ENCODE assay signal across 8 mouse cellular contexts in genomic region chr11:94129261-94130059, GRCm38 (mm10).
A peak's percentile ranks its signal among the peaks of the same experiment; 100 is the strongest.
DNase-seq lines count a peak whose midpoint lies in the region; ATAC-seq and TF ChIP-seq lines count a peak whose summit lies in the region.

No protein-coding gene starts in this region.

- H3K36me3 ChIP-seq in kidney, adult 2 months (ENCODE audit: control insufficient read depth, insufficient read depth, low read length): no peaks in the 10 kb centered on the region
- no peaks in the 10 kb centered on the region for H3K36me3 ChIP-seq in kidney, embryonic 16.5 days (ENCODE audit: insufficient read depth, low read length)
- H3K36me3 ChIP-seq in heart, embryonic 15.5 days: peaks cover 10% of the 10 kb centered on the region; the same call in 1 of the 2 replicates

- TF ChIP-seq POLR2A in kidney, adult 2 months (IDR thresholded peaks at IDR 0.05; ENCODE audit: low read depth, low read length): no peak
- no peak for TF ChIP-seq POLR2A in bone marrow, adult 2 months (IDR thresholded peaks at IDR 0.05; ENCODE audit: borderline replicate concordance, control insufficient read depth, low read depth, low read length)
- TF ChIP-seq POLR2A in embryonic fibroblast, embryonic 13.5 days (IDR thresholded peaks at IDR 0.05; ENCODE audit: low read depth, low read length): no peak

- peaks cover 29% of the 10 kb centered on the region; the same call in 1 of the 2 replicates for H3K4me1 ChIP-seq in kidney, adult 2 months (ENCODE audit: control insufficient read depth, insufficient read depth, low read length)
- H3K4me1 ChIP-seq in kidney, embryonic 16.5 days (ENCODE audit: insufficient read depth, low read length): peaks cover 19% of the 10 kb centered on the region
- H3K4me1 ChIP-seq in bone marrow, adult 2 months (ENCODE audit: control insufficient read depth, insufficient read depth, low read length): no peaks in the 10 kb centered on the region
- no peaks in the 10 kb centered on the region for H3K4me1 ChIP-seq in embryonic fibroblast, embryonic 13.5 days (ENCODE audit: control insufficient read depth, insufficient read depth, low read length)
- H3K4me1 ChIP-seq in heart, embryonic 15.5 days (replicated peaks): peaks cover 26% of the 10 kb centered on the region

- ATAC-seq in kidney, embryonic 16.5 days (ENCODE audit: low FRiP score, low TSS enrichment): no peak
- ATAC-seq in heart, embryonic 15.5 days (replicated peaks; ENCODE audit: insufficient number of reproducible peaks, insufficient read depth, low FRiP score, low read depth): no peak
- ATAC-seq in megakaryocyte, adult 5-6 weeks (ENCODE audit: poor library complexity, severe bottlenecking): peak; percentile 51

- H3K4me2 ChIP-seq in kidney, embryonic 16.5 days (replicated peaks; ENCODE audit: low read depth, low read length): no peak overlapping the region
- H3K4me2 ChIP-seq in heart, embryonic 15.5 days: no peak overlapping the region

- no peaks in the 10 kb centered on the region for H3K27me3 ChIP-seq in kidney, adult 2 months (replicated peaks; ENCODE audit: control insufficient read depth, insufficient read depth, low read length)
- H3K27me3 ChIP-seq in kidney, embryonic 16.5 days (ENCODE audit: insufficient read depth, low read length): no peaks in the 10 kb centered on the region
- no peaks in the 10 kb centered on the region for H3K27me3 ChIP-seq in heart, embryonic 15.5 days

- TF ChIP-seq CTCF in kidney, adult 2 months (conservative IDR thresholded peaks at IDR 0.05; ENCODE audit: insufficient read depth, insufficient read length, low read depth, low read length): peak; percentile 85
- TF ChIP-seq CTCF in bone marrow, adult 2 months (IDR thresholded peaks at IDR 0.05; ENCODE audit: control insufficient read depth, insufficient read depth, low read length): peak; percentile 75
- peak; percentile 67; the same call in 1 of the 2 replicates for TF ChIP-seq CTCF in embryonic fibroblast, embryonic 13.5 days (IDR thresholded peaks at IDR 0.05; ENCODE audit: borderline replicate concordance, insufficient read depth, low read length)

- peak overlapping the region; percentile 52 for H3K27ac ChIP-seq in kidney, adult 2 months (ENCODE audit: insufficient read depth, low read depth, low read length)
- no peak overlapping the region for H3K27ac ChIP-seq in kidney, embryonic 16.5 days (ENCODE audit: low read length)
- no peak overlapping the region for H3K27ac ChIP-seq in bone marrow, adult 2 months (ENCODE audit: control insufficient read depth, insufficient read depth, low read depth, low read length, poor library complexity)
- no peak overlapping the region for H3K27ac ChIP-seq in embryonic fibroblast, embryonic 13.5 days (ENCODE audit: insufficient read depth, low read length)
- H3K27ac ChIP-seq in heart, embryonic 15.5 days: peak overlapping the region; percentile 47

- no peak overlapping the region for H3K9ac ChIP-seq in kidney, embryonic 16.5 days (replicated peaks; ENCODE audit: low read length)
- H3K9ac ChIP-seq in heart, embryonic 15.5 days: no peak overlapping the region

- H3K9me3 ChIP-seq in kidney, embryonic 16.5 days (ENCODE audit: low read length): no peaks in the 10 kb centered on the region
- no peaks in the 10 kb centered on the region for H3K9me3 ChIP-seq in heart, embryonic 15.5 days (replicated peaks)

- peak; percentile 74 for DNase-seq in kidney, adult 2 months
- DNase-seq in layer of hippocampus, postnatal 10 days (ENCODE audit: low spot score in 2 of 2): peak; percentile 71 to 78
- DNase-seq in right cerebral cortex, postnatal 14 days: peak; percentile 52

- 67% methylated on average over 12 of the region's 12 CpGs for WGBS in kidney, adult 2 months
- WGBS in kidney, embryonic 16.5 days: 61% methylated on average over 12 of the region's 12 CpGs
- WGBS in bone marrow, adult 2 months: 68% methylated on average over 12 of the region's 12 CpGs
- WGBS in heart, embryonic 15.5 days: 63% methylated on average over 12 of the region's 12 CpGs

- no peak overlapping the region for H3K4me3 ChIP-seq in kidney, adult 2 months (ENCODE audit: insufficient read depth, low read depth, low read length)
- H3K4me3 ChIP-seq in kidney, embryonic 16.5 days (ENCODE audit: low read length): no peak overlapping the region
- H3K4me3 ChIP-seq in bone marrow, adult 2 months (replicated peaks; ENCODE audit: control insufficient read depth, low read depth, low read length): no peak overlapping the region
- H3K4me3 ChIP-seq in embryonic fibroblast, embryonic 13.5 days (ENCODE audit: insufficient read depth, low read length): no peak overlapping the region
- H3K4me3 ChIP-seq in heart, embryonic 15.5 days: no peak overlapping the region

Comparison
In these comparisons a context has a peak if more than half of its experiments do, and no peak if none do; other contexts are left out.
1. H3K27ac ChIP-seq: peak in kidney, adult 2 months (single experiment) and heart, embryonic 15.5 days (single experiment); none in kidney, embryonic 16.5 days (single experiment), bone marrow, adult 2 months (single experiment) and embryonic fibroblast, embryonic 13.5 days (single experiment).
2. Peak in every context shown above with its lines, with median percentiles within 50 percentile points of each other: DNase-seq and CTCF ChIP-seq.